Mouse (Mus musculus) G1E (cell line): ENCODE measurements around the gene Gm3336.

Experiments
- CTCF ChIP-seq: IDR thresholded peaks from 2 replicates; pipeline ENCODE4 v1.5.1; 2012; ENCODE audit warnings: low read depth, low read length, inconsistent platforms, mixed read lengths
- TAL1 ChIP-seq: conservative IDR thresholded peaks from 2 replicates; pipeline ENCODE4 v1.6.1; 2012; ENCODE audit warnings: low read depth, low read length, inconsistent platforms, mixed read lengths

- TF ChIP-seq TAL1, result no peak
- no peak for TF ChIP-seq CTCF
These were observed 30.2 kb upstream of the Gm3336 start for GRCm38 (mm10) chr8:70688136-70688535.
